Mouse (Mus musculus): ENCODE data around the gene Qrfp.

Gene Qrfp

DNA sequence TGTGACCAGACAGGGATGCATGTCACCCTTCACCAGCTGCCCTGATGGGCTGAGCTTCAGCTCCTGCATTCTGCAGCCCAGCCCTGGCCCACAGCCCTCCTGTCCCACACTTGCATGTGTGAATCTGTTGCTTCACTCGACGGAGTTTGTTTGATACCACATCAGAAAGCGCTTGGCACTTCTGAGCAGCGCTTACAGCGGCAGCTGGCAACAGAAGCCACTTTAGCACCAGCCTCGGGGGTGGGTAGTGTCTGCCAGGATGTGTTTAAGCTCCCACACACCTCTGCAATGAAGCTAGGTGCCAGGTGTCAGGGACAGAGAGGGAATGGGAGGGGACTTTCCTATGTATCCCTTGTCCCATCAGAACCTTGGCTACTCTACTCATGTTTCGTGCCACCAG lies 4.3 kb upstream of the Qrfp start:
- no peak for DNase-seq (ENCODE audit: low spot score)

DNA sequence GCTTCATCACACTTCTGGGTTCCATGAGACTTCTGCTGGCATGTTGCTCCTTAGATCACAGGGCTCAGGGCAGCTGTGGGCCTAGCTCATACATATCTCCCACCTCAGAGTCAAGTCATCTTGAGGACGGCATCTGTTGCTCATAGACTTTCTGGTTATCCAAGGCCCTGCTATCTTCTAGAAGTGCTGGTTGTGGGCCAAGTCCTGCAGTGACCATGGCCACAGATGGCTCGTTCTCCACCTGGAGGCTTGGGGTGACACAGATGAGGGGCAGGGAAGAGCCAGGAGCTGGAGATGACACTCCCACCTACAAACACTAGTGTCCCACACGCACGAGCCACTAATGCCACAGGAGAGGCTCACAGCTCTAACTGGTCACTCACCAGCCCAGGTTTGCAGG lies 3.3 kb upstream of the Qrfp start:
- DNase-seq (ENCODE audit: low spot score): no peak

DNA sequence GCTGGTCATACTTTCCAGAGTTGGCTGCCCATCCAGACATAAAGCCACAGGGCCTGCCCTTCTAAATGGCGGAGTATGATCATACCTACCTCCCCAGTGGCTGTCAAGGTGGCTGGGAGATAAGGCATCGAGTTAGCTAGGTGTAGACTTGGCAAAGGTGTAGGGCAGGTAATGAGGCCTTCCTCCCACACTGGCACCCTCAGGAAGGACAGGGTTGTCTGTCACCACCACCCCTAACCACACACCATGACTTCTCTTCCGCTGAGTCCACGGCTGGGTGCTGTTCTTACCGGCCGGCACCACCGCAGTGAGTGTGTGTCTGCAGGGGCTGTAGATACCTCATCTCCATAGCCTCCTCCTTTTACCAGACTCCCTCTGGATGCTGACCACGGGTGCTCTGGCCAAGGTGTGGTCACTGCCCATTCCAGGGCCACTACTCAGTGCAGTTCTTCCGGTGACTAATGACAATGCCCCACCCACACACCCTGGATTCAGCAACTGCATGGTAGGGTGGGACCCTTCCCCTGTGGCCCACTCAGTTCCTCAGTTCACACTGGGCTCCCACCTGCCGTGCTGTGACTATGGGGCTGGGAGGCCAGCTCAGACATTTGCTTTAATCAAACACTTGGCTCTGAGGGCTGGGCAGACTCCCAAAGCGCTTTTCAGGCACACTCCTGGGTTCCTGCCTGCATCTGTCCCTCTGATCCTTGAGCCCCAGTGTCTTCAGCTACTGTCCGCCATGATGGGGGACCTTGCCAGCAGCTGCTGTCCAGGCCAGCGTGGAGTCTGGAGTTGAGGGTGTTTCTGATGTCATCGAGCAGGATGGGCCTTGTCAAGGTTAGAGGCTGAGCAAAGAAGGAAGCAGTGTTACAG lies 942 bp upstream of the Qrfp start:
- DNase-seq (ENCODE audit: low spot score): no peak

DNA sequence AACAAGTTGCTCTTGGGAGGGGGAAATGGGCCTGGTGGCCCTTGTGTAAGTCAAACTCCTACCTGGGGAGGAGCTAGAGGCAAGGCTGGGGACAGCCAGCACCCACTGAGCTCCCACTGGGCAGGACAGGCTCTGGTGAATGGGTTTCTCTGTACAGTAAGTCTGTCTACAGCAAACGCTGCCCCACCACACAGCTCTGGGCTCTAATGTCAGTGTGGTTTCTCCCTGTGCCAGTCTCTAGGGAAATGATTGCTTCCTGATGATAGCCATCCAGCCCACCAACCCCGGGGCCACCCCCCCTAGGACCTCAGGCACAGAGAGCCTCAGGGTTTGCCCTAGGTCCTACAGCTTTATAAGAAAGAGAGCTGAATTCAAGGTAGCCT lies 1.0 kb downstream of the Qrfp start:
- DNase-seq (ENCODE audit: low spot score): no peak

DNA sequence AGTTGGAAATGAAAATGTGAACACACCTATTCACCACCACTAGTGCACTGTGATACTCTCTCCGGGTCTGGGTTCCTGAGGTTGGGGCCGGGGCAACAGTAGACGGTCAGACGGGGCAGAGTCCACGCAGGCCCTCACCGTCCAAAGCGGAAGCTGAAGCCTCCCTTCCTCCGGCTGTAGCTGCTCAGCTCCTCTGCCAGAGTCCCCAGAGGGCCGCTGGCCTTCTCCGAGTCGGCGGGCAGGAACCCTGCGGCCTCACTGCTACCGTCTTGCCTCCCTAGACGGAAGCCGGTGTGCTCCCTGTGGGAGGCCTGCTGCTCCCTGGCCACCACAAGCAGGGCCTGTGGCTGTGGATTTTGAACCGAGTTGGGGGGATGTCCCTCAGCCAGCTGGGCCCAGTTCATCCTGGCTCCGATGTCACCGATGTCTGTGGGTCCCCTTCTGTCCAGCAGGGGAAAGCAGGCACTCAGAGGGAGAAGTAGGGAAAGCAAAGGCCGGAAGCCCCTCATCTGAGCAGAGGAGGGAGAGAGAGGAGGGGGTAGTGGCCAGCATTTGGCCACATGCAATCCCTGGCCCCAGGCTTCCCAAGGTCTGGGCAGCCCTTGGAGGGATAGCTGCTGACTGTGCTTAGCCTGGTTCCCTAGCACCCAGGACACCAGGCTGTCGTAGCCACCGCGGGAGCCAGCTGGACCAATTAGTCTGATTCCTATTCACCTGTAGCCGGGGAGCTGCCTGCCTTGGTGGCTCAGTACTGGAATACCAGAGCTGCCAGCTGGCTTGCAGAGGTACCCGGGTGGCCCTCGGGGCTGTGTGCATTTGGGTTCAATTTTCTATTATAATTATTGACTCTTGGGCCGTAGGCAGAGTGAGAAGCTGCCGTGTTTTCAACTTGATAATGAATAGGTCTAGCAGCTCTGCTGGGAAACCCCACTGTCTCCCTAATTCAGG lies 1.7 kb downstream of the Qrfp start:
- DNase-seq (ENCODE audit: low spot score): peak; percentile 35

DNA sequence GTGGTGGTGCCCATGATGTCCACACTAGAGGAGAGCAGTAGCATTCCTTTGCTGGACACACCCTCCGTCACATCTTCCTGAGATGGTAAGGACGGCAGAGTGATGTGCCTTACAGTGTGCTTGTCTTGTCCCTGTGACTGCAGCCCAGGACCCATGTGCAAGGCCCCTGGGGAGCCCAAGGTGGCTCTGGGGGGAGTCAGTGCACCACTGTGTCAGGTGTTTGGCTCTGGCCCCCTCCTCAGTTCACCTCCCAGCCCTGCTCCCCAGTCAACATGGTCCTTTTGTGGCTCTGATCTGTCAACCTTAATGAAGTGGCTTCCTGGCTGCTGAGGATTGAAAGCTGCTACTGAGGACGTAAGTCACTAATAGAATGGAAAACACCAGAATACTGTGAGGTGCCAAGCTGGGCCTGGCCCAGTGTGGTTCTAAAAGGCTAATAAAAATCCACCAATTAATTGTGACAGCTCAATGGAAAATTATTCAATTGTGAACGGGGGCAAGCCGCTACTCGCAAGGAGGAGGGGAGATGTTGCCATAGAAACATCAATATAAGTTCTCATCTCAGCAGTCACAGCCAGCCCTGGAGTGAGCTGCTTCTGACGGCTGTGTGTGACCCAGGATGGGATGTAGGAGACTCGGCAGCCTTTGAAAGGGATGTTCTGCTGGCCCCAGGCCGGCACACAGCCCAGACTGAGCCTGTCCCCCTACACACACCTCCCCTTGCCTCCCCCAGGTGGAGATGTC lies 3.6 kb downstream of the Qrfp start:
- no peak for DNase-seq (ENCODE audit: low spot score)

DNA sequence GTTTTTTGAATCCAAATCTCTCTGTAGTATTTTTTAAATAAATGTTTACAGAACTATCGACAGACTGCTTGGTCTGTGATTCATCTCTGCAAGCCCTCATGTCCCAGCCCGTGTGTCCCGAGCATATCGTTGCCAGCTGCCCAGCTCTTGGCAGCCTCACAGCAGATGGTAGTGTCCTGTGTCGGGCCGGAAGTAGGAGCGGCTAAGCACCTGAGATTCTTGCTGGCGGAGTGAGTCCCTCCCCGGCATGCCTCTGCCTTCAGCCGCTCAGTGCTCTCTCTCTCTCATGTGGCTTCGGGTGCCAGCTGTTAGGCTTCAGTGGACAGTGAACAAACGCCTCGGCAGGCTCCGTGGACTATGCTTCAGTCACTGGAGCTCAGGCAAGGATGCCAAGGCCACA lies 6.9 kb downstream of the Qrfp start:
- no peak for DNase-seq (ENCODE audit: low spot score)

DNA sequence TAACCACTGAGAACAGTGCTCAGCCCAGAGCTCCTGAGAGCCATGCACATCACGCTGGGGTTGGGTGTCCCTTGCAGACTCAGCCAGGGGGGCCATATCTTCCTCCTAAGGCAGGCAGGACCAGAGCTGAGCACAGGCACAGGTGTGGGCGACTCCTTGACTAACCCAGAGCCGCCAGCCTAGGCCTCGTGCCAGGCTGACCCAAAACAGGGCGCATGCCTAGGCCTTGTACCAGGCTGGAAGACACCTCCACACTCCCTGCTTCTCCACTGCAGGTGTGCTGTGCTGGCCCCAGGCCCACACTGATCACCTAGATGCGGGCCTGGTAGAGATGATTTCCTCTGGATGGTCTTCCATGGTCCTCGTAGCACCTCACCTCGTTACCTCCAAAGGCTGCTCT lies 7.6 kb downstream of the Qrfp start:
- DNase-seq (ENCODE audit: low spot score): no peak

DNA sequence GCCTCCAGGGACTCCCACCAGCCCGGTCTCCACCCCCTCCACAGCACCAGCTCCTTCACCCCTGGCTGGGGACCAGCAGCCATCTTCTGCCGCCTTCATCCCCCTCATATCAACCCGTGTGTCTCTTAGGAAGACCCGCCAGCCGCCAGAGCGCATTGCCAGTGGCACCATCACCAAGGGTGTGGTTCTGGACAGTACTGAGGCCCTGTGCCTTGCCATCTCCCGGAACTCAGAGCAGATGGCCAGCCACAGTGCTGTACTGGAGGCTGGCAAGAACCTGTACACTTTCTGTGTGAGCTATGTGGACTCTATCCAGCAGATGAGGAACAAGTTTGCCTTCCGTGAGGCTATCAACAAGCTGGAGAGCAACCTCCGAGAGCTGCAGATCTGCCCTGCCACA lies 9.0 kb downstream of the Qrfp start:
- no peak for DNase-seq (ENCODE audit: low spot score)

DNA sequence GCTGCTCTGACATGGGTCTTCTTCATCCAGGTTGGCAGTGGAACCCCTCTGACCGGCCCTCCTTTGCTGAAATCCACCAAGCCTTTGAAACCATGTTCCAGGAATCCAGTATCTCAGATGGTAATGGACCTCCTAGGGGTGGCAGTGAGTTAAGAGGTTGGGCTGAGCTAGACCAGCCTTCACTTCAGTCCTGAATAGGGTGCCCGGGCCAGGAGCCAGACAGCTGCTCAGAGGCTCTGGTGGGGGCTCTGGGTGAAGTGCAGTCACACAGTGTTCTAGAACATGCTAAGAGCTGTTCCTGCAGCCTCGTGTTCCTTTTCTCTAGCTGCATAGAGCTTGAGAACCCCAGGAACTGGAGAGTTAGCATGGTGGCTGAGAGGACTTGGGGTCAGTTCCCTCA lies 13.4 kb downstream of the Qrfp start:
- no peak for DNase-seq (ENCODE audit: low spot score)

DNA sequence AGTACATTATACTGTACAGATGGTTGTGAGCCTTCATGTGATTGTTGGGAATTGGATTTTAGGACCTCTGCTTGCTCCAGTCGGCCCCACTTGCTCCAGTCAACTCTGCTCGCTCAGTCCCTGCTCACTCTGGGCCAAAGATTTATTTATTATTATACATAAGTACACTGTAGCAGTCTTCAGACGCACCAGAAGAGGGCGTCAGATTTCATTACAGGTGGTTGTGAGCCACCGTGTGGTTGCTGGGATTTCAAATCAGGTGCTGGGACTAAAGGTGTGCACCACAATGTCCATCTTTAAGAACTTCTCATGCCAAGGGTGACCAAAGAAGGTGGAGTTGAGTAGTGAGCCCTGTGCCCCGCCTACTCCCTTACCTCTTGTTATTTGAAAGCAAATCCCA lies 17.8 kb downstream of the Qrfp start:
- no peak for DNase-seq (ENCODE audit: low spot score)

DNA sequence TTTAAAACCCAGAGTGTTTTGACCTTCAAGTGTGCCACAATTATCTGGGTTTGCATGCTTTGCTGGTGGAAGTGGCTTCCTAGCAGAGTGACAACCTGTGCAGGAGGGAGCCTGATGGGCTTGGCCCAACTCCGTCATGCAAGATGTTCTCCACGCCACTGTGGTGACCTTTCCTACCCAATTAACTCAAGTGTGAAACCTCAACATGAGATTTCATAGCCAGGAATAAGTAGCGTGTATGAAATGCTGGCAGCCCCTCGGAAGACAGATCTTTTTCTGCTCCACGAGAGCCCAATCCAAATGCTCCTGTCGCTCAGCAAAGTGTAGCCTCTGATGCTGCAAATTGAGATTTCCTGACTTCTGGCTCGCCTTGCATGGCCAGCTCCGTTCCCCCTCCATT lies 19.1 kb downstream of the Qrfp start:
- no peak for DNase-seq (ENCODE audit: low spot score)

DNA sequence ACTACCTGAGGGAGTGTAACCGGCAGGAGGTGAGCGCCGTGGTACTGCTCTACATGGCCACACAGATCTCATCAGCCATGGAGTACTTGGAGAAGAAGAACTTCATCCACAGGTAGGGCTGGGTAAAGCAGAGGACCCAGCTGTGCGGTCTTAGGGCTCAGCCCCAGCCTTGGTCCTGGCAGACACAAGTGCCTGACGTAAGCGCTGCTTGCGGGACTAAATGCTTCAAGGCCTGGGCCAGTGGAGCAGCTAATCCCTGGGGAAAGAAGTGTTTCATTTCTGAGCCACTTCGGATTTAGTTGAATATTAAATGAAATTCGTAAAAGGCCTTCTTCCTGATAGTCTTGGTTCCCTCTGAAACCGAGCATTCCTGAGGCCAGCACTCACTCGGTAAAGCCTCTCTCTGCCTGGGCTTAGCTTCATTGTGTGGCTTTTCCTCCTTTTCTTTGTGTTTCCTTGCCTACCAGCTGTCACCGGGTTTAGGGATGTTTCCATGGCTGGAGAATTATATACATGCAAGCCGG lies 19.6 kb downstream of the Qrfp start:
- DNase-seq (ENCODE audit: low spot score): no peak

DNA sequence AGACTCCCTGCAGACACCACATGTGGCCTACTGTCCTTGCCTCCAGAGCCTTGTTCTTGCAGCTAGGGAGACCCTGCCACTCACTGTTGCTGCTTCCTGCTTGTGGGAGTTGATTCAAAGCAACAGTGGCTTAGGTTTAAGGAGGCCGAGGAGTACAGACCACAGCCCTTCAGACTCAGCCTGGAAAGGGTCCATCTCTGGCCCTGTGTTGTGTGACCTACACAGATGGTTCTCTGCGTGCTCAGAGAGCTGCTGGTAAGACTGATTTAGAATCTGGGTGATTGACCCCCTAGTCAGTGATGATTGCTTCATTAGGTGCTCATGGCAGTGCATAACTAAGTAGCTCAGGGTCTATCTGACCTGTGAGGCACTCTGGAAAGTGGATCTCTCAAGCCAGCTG lies 21.2 kb downstream of the Qrfp start:
- DNase-seq (ENCODE audit: low spot score): no peak

DNA sequence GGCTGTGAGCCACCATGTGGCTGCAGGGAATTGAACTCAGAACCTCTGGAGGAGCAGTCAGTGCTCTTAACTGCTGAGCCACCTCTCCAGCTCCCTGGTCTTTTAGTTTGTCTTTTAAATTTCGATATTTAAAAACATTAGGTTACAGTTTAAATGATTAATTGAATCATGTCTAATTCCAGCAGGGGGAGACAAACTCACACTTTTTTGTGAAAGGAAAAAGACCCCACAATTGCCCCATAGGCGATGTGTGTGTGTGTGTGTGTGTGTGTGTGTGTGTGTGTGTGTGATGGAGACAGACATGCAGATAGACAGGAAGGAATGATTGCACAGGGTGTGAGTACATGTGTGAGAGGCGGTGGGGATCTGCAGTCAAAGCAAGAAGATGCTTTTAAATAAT lies 22.2 kb downstream of the Qrfp start:
- no peak for DNase-seq (ENCODE audit: low spot score)

DNA sequence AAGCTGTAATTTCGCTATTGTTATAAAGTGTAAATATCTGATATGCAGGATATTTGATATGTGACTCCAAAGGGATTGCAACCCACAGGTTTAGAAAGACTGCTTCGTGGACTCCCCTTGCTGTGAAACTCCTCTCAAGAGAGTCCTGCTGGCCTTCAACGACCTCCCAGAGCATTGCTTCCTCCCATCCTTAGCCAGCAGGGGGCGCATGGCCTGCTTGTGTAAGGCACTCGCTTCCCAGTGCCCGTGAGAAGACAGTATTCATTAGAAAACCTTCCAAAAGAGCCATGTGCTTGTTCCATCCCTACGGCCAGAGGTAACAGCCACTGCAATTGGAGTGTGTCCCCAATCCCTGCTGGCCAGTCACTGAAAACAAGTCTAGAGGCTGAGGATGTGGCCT lies 23.4 kb downstream of the Qrfp start:
- peak; percentile 48 for DNase-seq (ENCODE audit: low spot score)

DNA sequence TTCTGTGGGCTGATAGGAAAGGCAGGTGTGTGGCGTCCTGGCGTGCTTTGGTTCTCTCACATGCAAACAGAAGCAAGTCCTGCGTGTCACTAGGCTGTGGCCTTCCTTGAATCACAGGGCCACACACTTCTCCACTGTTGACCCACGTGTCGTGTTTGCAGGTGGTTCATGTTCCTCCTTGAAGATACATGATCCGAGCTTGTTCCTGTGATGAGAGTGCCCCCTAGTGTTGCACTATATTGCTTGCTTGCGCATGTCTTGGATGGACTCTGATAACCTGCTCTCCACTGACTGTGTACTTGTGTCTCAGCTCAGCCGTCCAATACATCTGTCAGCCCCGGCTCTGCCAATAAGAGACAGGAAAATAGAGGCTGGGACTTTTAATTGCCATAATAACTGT lies 25.3 kb downstream of the Qrfp start:
- peak; percentile 69 for DNase-seq (ENCODE audit: low spot score)

DNA sequence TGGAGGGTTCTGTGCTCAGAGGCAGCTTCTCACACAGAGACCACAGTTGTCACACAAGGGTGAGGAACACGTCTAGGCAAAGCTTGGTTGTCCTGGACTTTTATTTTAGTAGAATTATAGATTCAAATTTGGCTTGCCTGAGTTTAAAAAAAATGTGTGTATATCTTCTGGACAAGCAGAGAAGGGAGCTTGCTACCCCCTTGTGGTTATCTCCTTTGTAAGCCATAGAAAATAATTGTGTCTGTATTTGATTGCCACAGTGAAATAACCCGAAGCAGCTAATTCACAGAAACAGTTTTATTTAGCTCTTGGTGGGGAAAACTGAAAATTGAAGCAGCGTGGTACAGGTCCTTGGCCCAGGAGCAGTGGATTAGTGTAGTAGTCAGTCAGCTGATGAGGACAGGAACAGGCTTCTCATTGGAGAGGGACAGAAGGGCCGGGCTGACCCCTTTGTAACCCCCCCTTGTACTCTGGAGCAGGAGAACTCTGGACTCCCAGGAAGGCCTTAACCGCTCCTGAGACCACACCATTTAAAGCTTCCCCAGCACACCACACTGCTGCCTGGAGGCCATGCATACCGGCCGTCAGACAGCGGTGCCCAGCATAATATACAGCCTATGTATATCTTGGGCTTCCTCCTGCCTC lies 27.3 kb downstream of the Qrfp start:
- no peak for DNase-seq (ENCODE audit: low spot score)

DNA sequence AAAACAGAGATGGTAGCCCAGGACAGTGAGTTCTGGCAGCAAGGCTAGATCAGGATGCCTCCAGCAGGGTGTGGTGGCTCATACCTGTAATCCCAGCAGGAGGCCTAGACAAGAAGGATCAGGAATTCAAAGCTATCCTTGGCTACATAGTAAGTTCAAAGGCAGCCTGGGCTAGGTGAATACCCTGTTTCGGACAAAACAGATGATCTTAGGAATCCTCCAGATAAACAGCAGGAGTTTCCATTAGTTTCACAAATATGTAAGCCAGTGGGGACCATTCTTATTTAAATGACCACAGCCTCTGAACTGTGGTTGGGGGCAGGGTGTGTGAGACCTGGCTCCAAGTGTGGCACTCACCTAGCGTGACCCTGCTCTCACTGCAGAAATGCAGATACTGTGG lies 31.1 kb downstream of the Qrfp start:
- DNase-seq (ENCODE audit: low spot score): no peak

DNA sequence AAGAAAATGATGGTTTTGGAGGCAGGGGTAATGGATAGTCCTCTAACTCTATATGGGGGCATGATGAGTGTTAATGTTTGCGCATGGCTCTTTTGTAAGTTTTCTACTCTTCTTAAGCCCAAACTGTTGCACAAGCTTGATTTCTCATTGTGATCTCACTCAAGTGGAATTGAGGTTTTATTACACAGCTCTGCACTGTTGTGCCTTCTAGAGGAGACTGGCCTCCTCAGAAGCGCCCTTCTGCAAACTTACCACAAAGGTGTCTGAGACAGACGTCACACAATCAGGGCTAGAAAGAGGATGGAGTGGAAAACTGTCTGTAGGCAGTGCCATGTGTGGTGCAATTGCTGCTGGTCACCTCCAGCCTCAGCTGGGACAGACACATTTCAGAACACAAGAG lies 33.9 kb downstream of the Qrfp start:
- no peak for DNase-seq (ENCODE audit: low spot score)

DNA sequence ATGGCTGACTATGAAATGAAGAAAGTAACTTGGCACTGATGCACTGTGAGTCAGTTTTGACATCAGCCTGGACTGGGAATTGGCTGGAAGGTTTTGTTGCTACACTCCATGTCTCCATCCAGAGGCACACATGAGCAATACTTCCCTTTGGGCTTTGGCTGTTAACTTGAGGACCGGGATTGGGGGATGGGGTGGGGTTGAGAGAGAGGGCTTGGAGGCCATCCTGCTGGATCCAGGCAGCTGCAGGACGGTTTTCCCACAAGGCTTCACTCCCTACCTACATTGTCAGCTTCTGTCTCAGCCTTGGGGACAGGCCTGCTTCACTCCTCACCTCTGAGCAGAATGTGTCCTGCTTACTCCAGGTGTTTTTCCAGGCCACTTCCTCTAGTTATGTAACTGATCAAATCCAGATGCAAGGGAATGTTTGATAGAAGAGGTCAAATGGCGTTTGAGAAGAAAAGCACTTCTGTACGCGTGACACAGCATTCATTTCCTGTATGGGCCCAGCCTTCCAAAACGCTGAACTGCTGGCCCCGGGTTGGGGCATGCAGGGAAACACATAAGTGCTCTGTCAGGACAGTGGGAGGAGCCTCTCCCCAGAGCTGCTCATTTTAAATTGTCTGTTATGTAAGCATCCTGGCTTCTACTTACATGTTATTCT lies 39.5 kb downstream of the Qrfp start:
- no peak for DNase-seq (ENCODE audit: low spot score)

Data from yolk sac, embryonic 10.5 days (tissue).